Mouse (Mus musculus) stomach, embryonic 16.5 days (tissue): ENCODE results near the gene Cmc1. TPM values are rescaled to one million over a fixed set of nuclear protein-coding genes. Genes with fewer than 3 reads are reported as not detected.
"Not testable (repeated sequence)": the region's sequence is repeated elsewhere in the genome, so short reads cannot be mapped to it uniquely, and the experiment has no call there.

Experiments
- ATAC-seq: fragments of 200-750 bp; cut with Nextera tagmentation; 2 replicates; pipeline ENCODE4 v1.8.0; 2017; ENCODE audit warnings: moderate number of reproducible peaks, moderate TSS enrichment; ENCODE audit not compliant: insufficient read depth, low FRiP score
- H3K27ac ChIP-seq: fragments of 300-500 bp; sonication (generic); 2 replicates; pipeline ENCODE4 v1.5.1; 2014; ENCODE audit warnings: low read length
- H3K27me3 ChIP-seq: fragments of 300-500 bp; sonication (generic); 2 replicates; pipeline ENCODE4 v1.6.1; 2014; ENCODE audit warnings: low read length, control low read depth, mixed read lengths; ENCODE audit not compliant: control insufficient read depth, insufficient read depth
- H3K36me3 ChIP-seq: fragments of 300-500 bp; sonication (generic); 2 replicates; pipeline ENCODE4 v1.6.1; 2014; ENCODE audit warnings: low read length; ENCODE audit not compliant: control insufficient read depth, insufficient read depth
- H3K4me1 ChIP-seq: fragments of 300-500 bp; sonication (generic); 2 replicates; pipeline ENCODE4 v1.6.1; 2014; ENCODE audit warnings: low read length, control low read depth, mixed read lengths; ENCODE audit not compliant: control insufficient read depth, insufficient read depth
- H3K4me2 ChIP-seq: fragments of 300-500 bp; sonication (generic); 2 replicates; pipeline ENCODE4 v1.6.1; 2014; ENCODE audit warnings: low read depth, low read length, mixed read lengths
- H3K4me3 ChIP-seq: fragments of 300-500 bp; sonication (generic); replicated peaks from 2 replicates; pipeline ENCODE4 v1.5.1; 2014; ENCODE audit warnings: mild to moderate bottlenecking, low read length
- H3K9ac ChIP-seq: fragments of 300-500 bp; sonication (generic); 2 replicates; pipeline ENCODE4 v1.6.1; 2014; ENCODE audit warnings: low read length
- H3K9me3 ChIP-seq: fragments of 300-500 bp; sonication (generic); replicated peaks from 2 replicates; pipeline ENCODE4 v1.6.1; 2016; ENCODE audit warnings: low read length, control low read depth; ENCODE audit not compliant: control insufficient read depth
- WGBS: fragments of 180-500 bp; shearing (Covaris S2); extraction: QIAGEN DNeasy Blood & Tissue Kit; methylation state at CpG from one replicate; pipeline ENCODE4 v1.1.7; 2014; 5-methylcytosine and 5-hydroxymethylcytosine counted together
- polyA plus RNA-seq: library from polyadenylated mRNA; unstranded; fragments of >200 nt; fragmentation: Nextera tagmentation; extraction: Ambion mirVana; gene quantifications from 2 replicates; pipeline ENCODE4 v1.2.1, GENCODE M21; 2015

Cmc1 gene
- polyA plus RNA-seq, 1 experiment from 2014 or later, result 49.8 TPM

GRCm38 (mm10) chr9:118157234-118157633 is 7.3 kb upstream of the Cmc1 start:
- H3K9me3 ChIP-seq, result no peaks in the 10 kb centered on the region
- H3K4me2 ChIP-seq, result no peak overlapping the region
- WGBS, result 88% methylated on average over 3 of the region's 3 CpGs
- no peak for ATAC-seq
- no peak overlapping the region for H3K27ac ChIP-seq
- H3K4me3 ChIP-seq, result no peak overlapping the region
- no peak overlapping the region for H3K9ac ChIP-seq
- H3K36me3 ChIP-seq, result no peaks in the 10 kb centered on the region
- H3K27me3 ChIP-seq, result no peaks in the 10 kb centered on the region
- no peaks in the 10 kb centered on the region for H3K4me1 ChIP-seq

GRCm38 (mm10) chr9:118154666-118155065 is 4.7 kb upstream of the Cmc1 start:
- no peak overlapping the region for H3K4me3 ChIP-seq
- no peaks in the 10 kb centered on the region for H3K36me3 ChIP-seq
- 89% methylated on average over 5 of the region's 5 CpGs for WGBS
- no peak overlapping the region for H3K4me2 ChIP-seq
- no peak overlapping the region for H3K27ac ChIP-seq
- no peak overlapping the region for H3K9ac ChIP-seq
- no peak for ATAC-seq
- no peaks in the 10 kb centered on the region for H3K9me3 ChIP-seq
- H3K27me3 ChIP-seq, result no peaks in the 10 kb centered on the region
- H3K4me1 ChIP-seq, result no peaks in the 10 kb centered on the region

- ATAC-seq, result no peak
- H3K27ac ChIP-seq, result no peak overlapping the region
- no peak overlapping the region for H3K4me2 ChIP-seq
- no peak overlapping the region for H3K4me3 ChIP-seq
- peaks cover 6% of the 10 kb centered on the region; the same call in 1 of the 2 replicates for H3K4me1 ChIP-seq
- no peaks in the 10 kb centered on the region for H3K36me3 ChIP-seq
- WGBS, result 100% methylated on average over 1 of the region's 1 CpGs
- no peaks in the 10 kb centered on the region for H3K27me3 ChIP-seq
- no peaks in the 10 kb centered on the region for H3K9me3 ChIP-seq
- H3K9ac ChIP-seq, result no peak overlapping the region
Measured at GRCm38 (mm10) chr9:118151221-118151507, 1.2 kb upstream of the Cmc1 start.

GRCm38 (mm10) chr9:118150429-118151220 is 648 bp upstream of the Cmc1 start:
- 76% methylated on average over 20 of the region's 20 CpGs for WGBS
- peak overlapping the region; percentile 74 for H3K4me3 ChIP-seq

GRCm38 (mm10) chr9:118140356-118140755 is 9.6 kb downstream of the Cmc1 start:
- not testable (repeated sequence) for H3K36me3 ChIP-seq, ATAC-seq, H3K27ac ChIP-seq, H3K4me1 ChIP-seq, H3K4me2 ChIP-seq, H3K9ac ChIP-seq, H3K9me3 ChIP-seq, H3K4me3 ChIP-seq, H3K27me3 ChIP-seq
- WGBS, result 64% methylated on average over 2 of the region's 3 CpGs

More at GRCm38 (mm10) chr9:118150429-118151220, 648 bp upstream of the Cmc1 start:
- H3K4me2 ChIP-seq, result peak overlapping the region; percentile 83
- H3K36me3 ChIP-seq, result no peaks in the 10 kb centered on the region
- no peak overlapping the region for H3K27ac ChIP-seq
- H3K27me3 ChIP-seq, result no peaks in the 10 kb centered on the region
- ATAC-seq, result no peak; the same call in 1 of the 2 replicates
- peaks cover 6% of the 10 kb centered on the region; the same call in 1 of the 2 replicates for H3K4me1 ChIP-seq
- no peak overlapping the region for H3K9ac ChIP-seq
- no peaks in the 10 kb centered on the region for H3K9me3 ChIP-seq

- Histone ChIP-seq H3K4me1 (no peaks in the 10 kb centered on the region), H3K27me3 (no peaks in the 10 kb centered on the region), H3K9me3 (no peaks in the 10 kb centered on the region), H3K36me3 (no peaks in the 10 kb centered on the region), H3K9ac (no peak overlapping the region), H3K27ac (no peak overlapping the region), H3K4me2 (no peak overlapping the region), H3K4me3 (no peak overlapping the region)
- no peak for ATAC-seq
- WGBS, result 83% methylated on average over 2 of the region's 2 CpGs
Measured at GRCm38 (mm10) chr9:118110360-118110710, 39.6 kb downstream of the Cmc1 start.

- no peak for ATAC-seq
Measured at GRCm38 (mm10) chr9:118109697-118110359, 40.1 kb downstream of the Cmc1 start.

GRCm38 (mm10) chr9:118108527-118109011 is 41.4 kb downstream of the Cmc1 start:
- H3K9me3 ChIP-seq, result no peaks in the 10 kb centered on the region
- H3K27me3 ChIP-seq, result no peaks in the 10 kb centered on the region
- no peak overlapping the region for H3K27ac ChIP-seq
- H3K4me3 ChIP-seq, result no peak overlapping the region
- no peaks in the 10 kb centered on the region for H3K4me1 ChIP-seq
- H3K4me2 ChIP-seq, result no peak overlapping the region
- no peak overlapping the region for H3K9ac ChIP-seq
- no peak for ATAC-seq
- no peaks in the 10 kb centered on the region for H3K36me3 ChIP-seq
- 63% methylated on average over 4 of the region's 4 CpGs for WGBS

More at GRCm38 (mm10) chr9:118109697-118110359, 40.1 kb downstream of the Cmc1 start:
- H3K4me3 ChIP-seq, result no peak overlapping the region
- H3K9me3 ChIP-seq, result no peaks in the 10 kb centered on the region
- H3K4me2 ChIP-seq, result no peak overlapping the region
- H3K36me3 ChIP-seq, result no peaks in the 10 kb centered on the region
- 90% methylated on average over 7 of the region's 7 CpGs for WGBS
- H3K4me1 ChIP-seq, result no peaks in the 10 kb centered on the region
- no peak overlapping the region for H3K9ac ChIP-seq
- H3K27me3 ChIP-seq, result no peaks in the 10 kb centered on the region
- no peak overlapping the region for H3K27ac ChIP-seq

GRCm38 (mm10) chr9:118101802-118102201 is 48.2 kb downstream of the Cmc1 start:
- Histone ChIP-seq H3K36me3 (no peaks in the 10 kb centered on the region), H3K4me3 (no peak overlapping the region), H3K9me3 (no peaks in the 10 kb centered on the region), H3K4me2 (no peak overlapping the region), H3K27ac (no peak overlapping the region), H3K9ac (no peak overlapping the region), H3K4me1 (no peaks in the 10 kb centered on the region), H3K27me3 (no peaks in the 10 kb centered on the region)
- no peak for ATAC-seq
- 89% methylated on average over 2 of the region's 2 CpGs for WGBS
